Mouse (Mus musculus) kidney, adult 2 months (tissue): ENCODE data around the gene Plp1.

Experiments
- CTCF ChIP-seq: fragments of 200-500 bp; conservative IDR thresholded peaks from 2 replicates; pipeline ENCODE4 v1.5.1; 2011; ENCODE audit warnings: low read depth, mild to moderate bottlenecking, control low read depth, low read length, moderate library complexity, mixed read lengths; ENCODE audit not compliant: insufficient read depth, insufficient read length
- POLR2A ChIP-seq: fragments of 200-500 bp; IDR thresholded peaks from one replicate; pipeline ENCODE4 v1.6.1; 2011; ENCODE audit warnings: low read depth, low read length, control low read depth

DNA sequence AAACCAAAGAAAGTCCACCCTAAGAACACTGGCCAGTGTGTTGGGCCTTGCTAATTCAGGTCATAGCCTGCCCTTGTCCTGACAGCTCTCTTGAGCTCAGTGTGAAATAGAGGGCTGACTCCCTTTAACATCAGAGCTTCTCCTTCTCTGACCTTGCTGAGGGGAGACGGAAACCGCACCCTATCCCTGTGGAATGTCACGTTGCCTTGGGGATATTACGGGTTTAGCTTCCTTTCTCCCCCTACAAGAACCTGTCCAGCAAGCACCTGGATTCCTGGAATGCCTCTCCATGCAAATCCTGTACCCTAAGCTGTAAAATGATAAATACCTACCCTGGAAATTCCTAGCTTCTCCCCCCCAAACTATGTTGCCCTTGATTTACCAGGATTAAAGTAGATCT is 33.0 kb upstream of the Plp1 start:
- TF ChIP-seq CTCF (no peak), POLR2A (no peak)
